Mouse (Mus musculus): ENCODE measurements around the gene Trim10. TPM values are rescaled to one million over a fixed set of nuclear protein-coding genes. Genes with fewer than 3 reads are reported as not detected.

Trim10 gene
- total RNA-seq, 2 experiments from 2014 or later = not detected

GRCm38 (mm10) chr17:36900001-36900400 is 30.6 kb downstream of the Trim10 start:
- intact Hi-C loops (cut with DNase I) = no loop called here
- peak; percentile 6 to 42 for DNase-seq (ENCODE audit: low spot score in 2 of 2)

GRCm38 (mm10) chr17:36900691-36901090 is 31.3 kb downstream of the Trim10 start:
- intact Hi-C loops (cut with DNase I) = no loop called here

GRCm38 (mm10) chr17:36903651-36904050 is 34.3 kb downstream of the Trim10 start:
- DNase-seq (ENCODE audit: low spot score in 2 of 2) = no peak
- intact Hi-C loops (cut with DNase I) = no loop called here

More at GRCm38 (mm10) chr17:36900691-36901090, 31.3 kb downstream of the Trim10 start:
- DNase-seq (ENCODE audit: low spot score in 2 of 2) = no peak

- intact Hi-C loops (cut with DNase I) = no loop called here
- no peak for DNase-seq (ENCODE audit: low spot score in 2 of 2)
These were observed 38.9 kb downstream of the Trim10 start for GRCm38 (mm10) chr17:36908235-36908634.

GRCm38 (mm10) chr17:36909802-36910201 is 40.4 kb downstream of the Trim10 start:
- DNase-seq (ENCODE audit: low spot score in 2 of 2) = no peak
- intact Hi-C loops (cut with DNase I) = no loop called here

GRCm38 (mm10) chr17:36912031-36912430 is 42.7 kb downstream of the Trim10 start:
- intact Hi-C loops (cut with DNase I) = no loop called here

GRCm38 (mm10) chr17:36914108-36914507 is 44.7 kb downstream of the Trim10 start:
- intact Hi-C loops (cut with DNase I) = no loop called here
- peak; percentile 51 to 67 for DNase-seq (ENCODE audit: low spot score in 2 of 2)

More at GRCm38 (mm10) chr17:36912031-36912430, 42.7 kb downstream of the Trim10 start:
- no peak for DNase-seq (ENCODE audit: low spot score in 2 of 2)

GRCm38 (mm10) chr17:36915076-36915475 is 45.7 kb downstream of the Trim10 start:
- intact Hi-C loops (cut with DNase I) = loop anchor here (5.0 kb wide), 2 partner anchors 132 to 287 kb away; partner anchors contain the start of genes Gabbr1 and Olfr94

GRCm38 (mm10) chr17:36920239-36920638 is 50.9 kb downstream of the Trim10 start:
- intact Hi-C loops (cut with DNase I) = no loop called here
- DNase-seq (ENCODE audit: low spot score in 2 of 2) = no peak

More at GRCm38 (mm10) chr17:36915076-36915475, 45.7 kb downstream of the Trim10 start:
- peak; percentile 32 to 49 for DNase-seq (ENCODE audit: low spot score in 2 of 2)

- intact Hi-C loops (cut with DNase I) = no loop called here
- no peak for DNase-seq (ENCODE audit: low spot score in 2 of 2)
These were observed 53.3 kb downstream of the Trim10 start for GRCm38 (mm10) chr17:36922715-36923114.

GRCm38 (mm10) chr17:36923491-36923890 is 54.1 kb downstream of the Trim10 start:
- no peak for DNase-seq (ENCODE audit: low spot score in 2 of 2)
- intact Hi-C loops (cut with DNase I) = no loop called here

Other genes with a start within 250 kb of the Trim10 start
- gene H2-M9, start 226.9 kb upstream of the Trim10 start, total RNA-seq (2021) = not detected
- not detected for gene H2-M1, start 197.4 kb upstream of the Trim10 start, total RNA-seq (2021)
- not detected for gene H2-M10.5, start 96.7 kb upstream of the Trim10 start, total RNA-seq (2021)
- gene H2-M10.6, start 57.4 kb upstream of the Trim10 start, total RNA-seq (2021) = not detected
- 10 to 100 TPM; 18.1 to 20.4 TPM for gene Trim26, start 32.4 kb upstream of the Trim10 start, total RNA-seq (2021)
- not detected for gene Trim15, start 2.4 kb upstream of the Trim10 start, total RNA-seq (2021)
- not detected for gene Trim40, start 20.5 kb downstream of the Trim10 start, total RNA-seq (2021)
- gene Trim31, start 28.5 kb downstream of the Trim10 start, total RNA-seq (2021) = not detected
- 1 to 10 TPM; 7.1 to 9.9 TPM for gene Rnf39, start 73.3 kb downstream of the Trim10 start, total RNA-seq (2021)
- 100 to 1,000 TPM; 126 to 130 TPM for gene Ppp1r11, start 82.2 kb downstream of the Trim10 start, total RNA-seq (2021)
- 10 to 100 TPM; 32.1 to 33.5 TPM for gene Znrd1, start 89.0 kb downstream of the Trim10 start, total RNA-seq (2021)
- 1 to 10 TPM; 3.6 to 3.8 TPM for gene Znrd1as, start 89.0 kb downstream of the Trim10 start, total RNA-seq (2021)
- gene 2410137M14Rik, start 111.7 kb downstream of the Trim10 start, total RNA-seq (2021) = not detected
- 1 to 10 TPM in 1 of 2 experiments, under 1 TPM in 1; 0.69 to 1.2 TPM for gene H2-M5, start 120.0 kb downstream of the Trim10 start, total RNA-seq (2021)
- gene Zfp57, start 131.6 kb downstream of the Trim10 start, total RNA-seq (2021) = 10 to 100 TPM; 11.5 to 20.4 TPM
- gene Mog, start 153.8 kb downstream of the Trim10 start, total RNA-seq (2021) = 10 to 100 TPM; 48.3 to 87.0 TPM
- gene Gabbr1, start 176.4 kb downstream of the Trim10 start, total RNA-seq (2021) = 100 to 1,000 TPM; 679 to 696 TPM
- not detected for gene Olfr90, start 218.9 kb downstream of the Trim10 start, total RNA-seq (2021)
- gene Olfr91, start 228.7 kb downstream of the Trim10 start, total RNA-seq (2021) = not detected